Mouse (Mus musculus): ENCODE data around the gene Rassf1.

The Rassf1 gene

DNA sequence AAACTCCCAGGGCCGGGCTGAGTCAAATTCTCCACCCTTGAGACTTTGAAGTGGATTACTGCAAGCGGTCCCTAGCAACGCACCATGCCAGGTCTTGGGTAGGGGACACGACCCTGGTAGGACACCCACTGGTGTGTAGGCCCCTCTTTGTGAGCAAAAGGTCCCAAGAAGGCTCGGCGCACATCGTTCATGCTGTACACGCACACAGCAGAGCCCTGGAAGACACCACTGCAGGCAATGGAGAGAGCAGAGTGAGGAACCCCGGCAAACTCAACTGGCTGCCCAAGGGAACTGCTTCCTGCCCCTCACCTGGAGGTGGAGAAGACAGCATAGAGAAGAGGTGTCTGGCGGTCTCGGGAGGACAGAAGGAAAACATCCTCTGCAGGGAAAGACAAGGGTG, 49.9 kb downstream of the Rassf1 start:
- no peak for DNase-seq (ENCODE audit: low read depth, low spot score)

DNA sequence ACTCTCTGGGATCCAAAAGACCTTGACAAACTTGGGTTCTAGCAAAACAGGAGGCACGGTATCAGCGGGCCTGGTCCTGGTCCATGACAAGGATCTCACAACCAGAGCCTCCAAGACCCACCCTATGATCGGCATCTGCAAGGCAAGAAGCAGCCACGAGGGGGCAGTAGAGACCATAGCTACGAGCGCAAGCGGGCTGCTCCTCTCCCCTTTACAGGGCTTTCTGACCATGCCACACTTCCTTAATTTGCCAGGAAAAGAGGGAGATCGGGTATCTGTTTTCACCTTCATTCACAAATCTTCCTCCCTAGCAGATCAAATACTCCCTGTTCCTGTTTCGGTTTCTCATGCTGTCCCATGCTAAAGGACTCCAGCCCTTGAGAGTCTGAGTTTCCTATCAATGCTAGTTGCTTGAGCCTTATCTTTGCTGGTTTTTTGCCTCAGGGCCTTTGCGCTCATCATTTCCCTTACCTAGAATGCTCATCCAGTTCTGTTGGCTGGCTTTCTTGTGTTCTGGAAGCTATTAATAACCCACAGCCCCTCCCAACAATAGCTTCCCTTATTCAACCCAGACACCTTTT, 50.8 kb downstream of the Rassf1 start:
- peak; percentile 84 for DNase-seq (ENCODE audit: low read depth, low spot score)

DNA sequence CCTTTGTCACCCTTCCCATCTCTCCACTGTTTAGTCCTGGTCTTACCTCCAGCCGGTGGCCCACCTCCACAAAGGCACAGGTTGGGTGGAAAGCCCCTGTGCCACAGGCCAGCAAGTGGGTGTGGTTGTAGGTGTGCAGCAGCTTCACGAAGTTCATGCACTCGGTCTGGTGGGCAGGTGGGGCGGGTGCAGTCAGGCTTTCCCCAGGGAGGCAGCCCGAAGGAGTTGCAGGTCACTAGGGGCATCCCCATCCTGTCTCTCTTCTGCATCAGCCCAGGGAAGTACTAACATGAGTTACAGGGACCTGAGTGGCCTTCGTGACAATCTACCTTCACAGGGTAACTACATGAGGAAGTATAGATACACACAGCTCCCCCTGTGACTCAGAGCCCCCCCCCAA, 51.9 kb downstream of the Rassf1 start:
- no peak for DNase-seq (ENCODE audit: low read depth, low spot score)

DNA sequence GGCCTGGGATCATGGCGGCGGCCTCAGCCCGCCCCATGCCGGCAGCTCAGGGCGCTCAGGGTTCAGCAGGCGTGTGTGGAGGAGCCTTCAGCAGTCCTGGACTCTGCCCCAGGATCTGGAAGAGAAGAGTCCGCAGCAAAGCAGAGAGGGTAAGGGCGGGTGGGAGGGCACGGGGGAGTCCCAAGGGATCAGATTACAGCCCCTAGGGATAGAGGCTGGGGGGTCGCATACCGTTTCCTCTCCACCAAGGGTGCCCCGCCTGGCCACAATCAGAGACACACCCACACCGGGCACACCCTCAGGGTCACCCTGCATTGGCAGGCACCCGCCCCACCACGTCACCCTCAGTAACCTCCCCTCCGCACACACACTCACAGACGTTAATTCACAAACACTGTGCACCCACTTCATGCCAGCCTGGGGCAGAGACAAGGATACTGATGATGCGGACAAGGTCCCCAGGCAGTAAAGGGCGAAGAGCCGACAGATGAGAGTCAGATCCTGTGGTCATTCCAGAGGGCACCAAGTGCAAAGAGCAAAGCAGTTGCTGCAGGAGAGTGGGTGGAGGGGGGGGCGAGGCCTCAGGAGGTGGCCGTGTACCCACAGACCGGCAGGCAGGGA, 53.8 kb downstream of the Rassf1 start:
- DNase-seq (ENCODE audit: low read depth, low spot score): no peak

DNA sequence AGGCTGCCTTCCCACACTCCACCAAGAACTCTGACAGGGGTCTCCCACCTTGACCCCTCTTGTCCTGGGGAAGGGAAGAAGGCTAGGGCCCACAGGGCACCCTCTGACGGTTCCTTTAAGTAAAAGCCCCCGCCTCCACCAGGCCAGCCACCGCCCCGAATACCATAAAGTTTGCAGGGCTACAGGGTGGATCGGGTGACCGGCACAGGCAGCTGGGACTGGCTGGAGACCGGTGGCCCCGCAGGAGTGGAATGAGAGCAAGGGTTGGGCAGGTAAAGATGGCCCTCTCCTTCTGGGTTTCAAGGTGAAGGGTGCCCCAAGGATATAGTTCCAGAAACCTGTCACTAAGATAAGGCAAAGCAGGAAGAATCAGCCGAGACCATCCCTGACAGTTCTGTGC, 55.2 kb downstream of the Rassf1 start:
- no peak for DNase-seq (ENCODE audit: low read depth, low spot score)

DNA sequence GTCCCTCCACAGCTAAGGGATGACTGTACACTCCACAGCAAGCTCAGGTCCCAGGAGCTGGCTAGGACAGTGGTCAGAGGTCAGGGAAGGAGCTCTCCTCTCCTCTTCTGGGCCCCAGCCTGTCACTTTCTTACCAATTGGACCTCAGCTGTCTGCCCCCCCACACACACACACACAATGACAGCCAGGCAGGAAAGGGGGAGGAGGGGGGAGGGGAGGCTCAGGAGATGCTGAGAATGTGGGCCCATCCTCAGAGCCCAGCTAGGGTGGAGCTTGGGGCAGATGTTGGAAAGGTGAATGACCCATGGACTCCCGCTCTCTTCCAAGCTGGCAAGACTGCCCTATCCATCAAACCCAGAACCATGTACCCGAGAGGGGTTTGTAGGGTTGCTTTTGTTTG, 55.7 kb downstream of the Rassf1 start:
- DNase-seq (ENCODE audit: low read depth, low spot score): no peak

DNA sequence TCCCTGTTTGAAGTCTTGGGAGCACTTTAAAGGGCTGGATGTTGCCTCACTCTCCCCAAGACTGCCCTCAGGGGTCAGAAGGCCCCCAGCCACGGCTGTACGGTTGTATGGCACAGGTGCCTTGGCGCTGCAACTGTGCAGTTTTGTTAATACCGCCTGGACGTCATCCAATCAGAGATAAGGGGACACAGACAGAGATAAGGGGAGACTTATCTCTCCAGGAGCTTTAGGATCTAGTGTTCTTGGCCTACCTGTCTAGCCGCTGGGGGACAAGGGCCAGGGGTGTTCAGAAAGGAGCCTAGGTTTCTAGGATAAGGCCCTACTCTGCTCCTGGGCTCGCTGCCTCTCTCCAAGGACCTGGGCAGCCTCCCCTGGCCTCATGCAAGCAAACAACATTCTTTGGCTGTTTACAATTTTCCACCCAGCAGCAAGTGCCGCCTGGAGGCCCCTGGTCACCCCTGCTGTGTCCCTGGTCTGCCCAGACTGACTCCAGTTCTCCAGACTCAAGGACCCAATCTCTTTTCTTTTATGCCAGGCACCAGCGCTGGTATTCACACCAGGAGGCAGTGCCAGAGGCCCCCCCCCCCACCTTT, 56.4 kb downstream of the Rassf1 start:
- DNase-seq (ENCODE audit: low read depth, low spot score): no peak

DNA sequence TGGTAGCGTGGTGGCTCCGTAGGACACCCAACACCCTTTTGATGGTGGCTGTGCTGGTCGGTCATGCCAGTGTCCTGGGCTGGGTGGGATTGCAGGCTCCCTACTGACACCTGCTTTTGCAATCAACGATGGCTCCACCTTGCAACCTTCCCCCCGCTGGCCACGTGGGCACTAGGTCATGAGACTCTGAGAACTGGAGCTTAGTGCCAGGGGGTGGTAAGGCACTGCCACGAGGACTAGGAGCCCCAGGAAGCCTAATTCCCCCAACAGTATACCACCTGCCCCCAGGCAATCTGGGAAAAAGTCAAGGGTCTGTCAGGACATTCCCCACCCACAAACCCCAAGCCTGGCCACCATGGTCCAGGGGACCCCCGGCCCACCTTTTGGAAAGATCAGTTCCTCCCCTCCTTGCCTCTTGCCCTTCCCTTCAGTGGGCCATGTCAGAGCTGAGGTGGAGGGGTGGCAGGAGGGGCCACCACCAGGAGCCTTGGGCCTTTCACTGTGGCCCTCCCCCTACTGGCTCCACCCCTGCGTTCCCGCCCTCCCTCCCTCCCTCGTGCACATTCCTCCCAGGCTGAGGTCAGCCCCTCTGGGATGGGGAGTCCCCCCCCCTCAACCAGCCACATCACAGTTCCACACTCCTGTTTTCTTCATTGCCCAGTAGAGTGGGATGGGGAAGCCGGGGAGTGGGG, 57.5 kb downstream of the Rassf1 start, which contains the start of gene Sema3b:
Gene Sema3b (minus strand): TSS at position 489 of the 692 bp plus-strand sequence.
- no peak for DNase-seq (ENCODE audit: low read depth, low spot score)

DNA sequence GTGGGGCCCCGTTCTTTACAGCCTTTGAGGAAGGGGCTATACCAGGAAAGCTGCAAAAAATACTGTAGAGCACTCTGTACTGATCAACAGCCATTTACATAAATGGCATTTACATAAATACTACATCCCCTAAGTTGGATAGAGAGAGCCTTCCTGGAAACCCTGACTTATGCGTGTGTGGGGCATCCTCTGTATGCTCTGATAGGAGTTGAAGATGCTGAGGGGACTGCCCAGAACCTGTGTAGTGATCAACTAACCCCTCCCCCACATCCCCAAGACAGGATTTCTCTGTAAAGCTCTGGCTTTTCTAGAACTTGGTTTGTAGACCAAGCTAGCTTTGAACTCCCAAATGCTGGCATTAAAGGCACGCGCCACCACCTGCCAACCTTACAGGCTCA, 58.1 kb downstream of the Rassf1 start:
- DNase-seq (ENCODE audit: low read depth, low spot score): no peak

DNA sequence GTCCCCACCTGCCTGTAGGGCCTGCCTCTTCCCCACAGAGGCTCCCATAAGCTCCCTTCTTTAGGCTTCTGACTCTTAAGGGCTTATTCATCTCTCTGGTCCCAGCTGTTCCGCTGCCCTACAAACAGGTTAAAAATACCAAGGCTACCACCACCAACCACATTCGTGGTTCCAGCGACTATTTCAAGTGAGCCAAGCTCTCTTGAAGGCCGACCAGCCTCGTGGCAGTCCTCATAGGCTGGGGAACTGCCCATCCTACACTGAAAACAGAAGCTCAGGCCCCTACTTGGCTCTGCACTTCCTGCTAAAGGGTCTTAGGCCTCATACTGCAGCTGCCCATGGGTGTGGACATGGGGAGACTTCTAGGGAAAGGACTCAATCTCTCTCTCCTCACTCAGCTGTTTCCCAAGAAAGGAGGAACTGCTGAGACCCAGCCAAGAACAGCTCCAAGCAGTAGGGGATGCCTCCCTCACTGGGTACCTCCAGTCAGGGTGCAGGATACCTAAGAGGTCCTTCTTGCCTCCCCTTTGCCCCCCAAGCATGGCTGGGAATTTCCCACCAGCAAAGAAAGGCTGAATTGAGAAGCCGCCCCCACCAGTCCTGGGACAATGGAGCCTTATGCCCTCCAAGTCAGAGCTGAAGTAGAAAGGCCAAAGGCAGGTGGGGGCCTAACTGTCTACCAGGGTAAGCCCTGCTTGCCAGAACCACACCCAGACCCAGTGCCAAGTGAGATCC, 60.3 kb downstream of the Rassf1 start:
- no peak for DNase-seq (ENCODE audit: low read depth, low spot score)
